Mouse (Mus musculus) spleen, adult 2 months (tissue): Measurements from ENCODE around the gene Ap3m1.

Experiments used
- CTCF ChIP-seq: fragments of 200-500 bp; IDR thresholded peaks from 2 replicates; pipeline ENCODE4 v1.5.1; 2011; ENCODE audit warnings: mild to moderate bottlenecking, inconsistent platforms; ENCODE audit not compliant: insufficient read depth, insufficient read length, insufficient replicate concordance; ENCODE audit errors: extremely low read depth
- POLR2A ChIP-seq: fragments of 200-500 bp; IDR thresholded peaks from 2 replicates; pipeline ENCODE4 v1.6.1; 2011; ENCODE audit warnings: low read depth, low read length, inconsistent platforms

DNA sequence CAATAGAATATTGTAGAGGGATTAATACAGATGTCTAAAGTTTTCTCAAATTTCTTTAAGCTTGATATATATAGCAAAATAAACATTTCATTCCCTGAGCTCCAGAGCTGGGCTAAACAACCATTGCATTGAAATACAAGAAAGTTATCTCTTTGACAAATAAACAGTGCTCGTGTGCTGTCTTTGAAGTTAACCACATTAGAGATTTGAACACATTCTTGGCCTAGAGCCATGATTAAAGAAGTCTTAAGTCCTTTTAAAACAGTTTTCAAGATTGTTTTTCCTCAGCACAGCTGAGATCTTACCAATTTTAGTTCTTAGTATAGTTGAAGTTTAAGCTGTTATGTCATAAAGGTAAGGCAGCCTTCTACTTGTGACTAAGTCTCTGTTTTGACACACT is 12.0 kb upstream of the Ap3m1 start:
- no peak for TF ChIP-seq POLR2A
- TF ChIP-seq CTCF = no peak
